Mouse (Mus musculus): Measurements from ENCODE around the gene Gm8897. TPM values are rescaled to one million over a fixed set of nuclear protein-coding genes. Genes with fewer than 3 reads are reported as not detected.

Gene Gm8897
- total RNA-seq (2023; ENCODE audit: inconsistent age): not detected in 4 replicates

DNA sequence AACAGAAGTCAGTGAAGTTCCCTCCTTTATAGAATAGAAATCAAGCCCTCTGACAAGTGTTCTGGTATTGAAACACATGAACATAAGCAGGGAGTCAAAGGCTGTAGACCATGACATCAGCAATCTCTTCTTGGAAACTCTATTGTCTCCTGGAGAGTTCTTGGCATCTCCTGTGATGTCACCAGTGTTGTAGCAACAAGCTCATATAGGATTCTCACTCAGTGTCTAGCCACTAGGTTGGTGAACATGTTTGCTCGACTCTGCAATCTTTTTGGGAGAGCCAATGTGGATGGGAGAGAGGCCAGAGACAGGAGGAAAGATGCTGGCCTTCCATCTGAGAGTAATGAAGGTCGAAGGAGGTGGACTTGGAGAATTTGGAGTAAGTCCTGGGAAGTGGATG lies at the start of gene Gm8897:
Gene Gm8897 (plus strand): TSS at position 301 of the 400 bp plus-strand sequence.

Other genes starting within 250 kb of the Gm8897 start
- gene Gm5861, start 233.3 kb upstream of the Gm8897 start, total RNA-seq (2023; ENCODE audit: inconsistent age): not detected in 4 replicates
- gene Gm8890, start 160.4 kb upstream of the Gm8897 start, total RNA-seq (2023; ENCODE audit: inconsistent age): not detected in 4 replicates
- not detected in 4 replicates for gene Speer1, start 74.9 kb upstream of the Gm8897 start, total RNA-seq (2023; ENCODE audit: inconsistent age)
- not detected in 4 replicates for gene Gm8906, start 86.3 kb downstream of the Gm8897 start, total RNA-seq (2023; ENCODE audit: inconsistent age)
- gene Gm6460, start 178.5 kb downstream of the Gm8897 start, total RNA-seq (2023; ENCODE audit: inconsistent age): not detected in 4 replicates

Data from B cell, adult (primary cell).